Mouse (Mus musculus): ENCODE results near the gene Pltp.
"Not testable (repeated sequence)": the region's sequence is repeated elsewhere in the genome, so short reads cannot be mapped to it uniquely, and the experiment has no call there.

The Pltp gene

DNA sequence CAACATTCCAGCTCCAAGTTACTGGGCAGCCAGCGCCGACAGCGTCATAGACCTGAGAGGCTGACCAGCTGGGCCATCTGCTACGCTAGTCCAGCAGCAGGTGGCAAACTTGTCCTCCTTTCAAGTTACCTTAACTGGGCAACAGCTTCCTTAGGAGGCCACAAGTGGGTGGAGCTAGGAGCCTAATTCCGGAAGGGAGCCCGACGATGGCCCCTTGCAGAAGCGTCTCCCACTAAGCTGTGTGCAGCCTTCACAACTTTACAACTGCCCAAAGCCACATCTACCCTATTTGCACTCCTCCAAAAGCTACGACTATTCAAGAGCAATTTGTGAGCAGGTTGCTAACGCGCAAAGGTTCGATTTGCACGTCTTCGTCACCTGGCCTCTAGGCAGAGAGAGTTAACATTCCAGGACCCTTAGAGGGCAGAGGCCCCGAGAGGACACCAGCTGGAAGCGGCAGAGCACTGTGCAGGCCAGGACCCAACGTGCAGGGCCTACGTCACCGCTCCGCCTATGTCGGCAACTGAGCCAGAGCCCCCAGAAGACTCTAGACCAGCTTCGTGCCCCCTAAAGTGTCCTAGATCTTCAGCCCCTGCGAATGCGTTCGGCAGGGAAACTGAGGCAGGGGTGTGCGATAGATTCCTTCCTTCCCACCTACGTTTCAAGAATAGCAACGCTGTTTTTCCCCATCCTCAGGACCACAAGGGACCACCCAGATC, 21.2 kb upstream of the Pltp start:
- no peak for DNase-seq

DNA sequence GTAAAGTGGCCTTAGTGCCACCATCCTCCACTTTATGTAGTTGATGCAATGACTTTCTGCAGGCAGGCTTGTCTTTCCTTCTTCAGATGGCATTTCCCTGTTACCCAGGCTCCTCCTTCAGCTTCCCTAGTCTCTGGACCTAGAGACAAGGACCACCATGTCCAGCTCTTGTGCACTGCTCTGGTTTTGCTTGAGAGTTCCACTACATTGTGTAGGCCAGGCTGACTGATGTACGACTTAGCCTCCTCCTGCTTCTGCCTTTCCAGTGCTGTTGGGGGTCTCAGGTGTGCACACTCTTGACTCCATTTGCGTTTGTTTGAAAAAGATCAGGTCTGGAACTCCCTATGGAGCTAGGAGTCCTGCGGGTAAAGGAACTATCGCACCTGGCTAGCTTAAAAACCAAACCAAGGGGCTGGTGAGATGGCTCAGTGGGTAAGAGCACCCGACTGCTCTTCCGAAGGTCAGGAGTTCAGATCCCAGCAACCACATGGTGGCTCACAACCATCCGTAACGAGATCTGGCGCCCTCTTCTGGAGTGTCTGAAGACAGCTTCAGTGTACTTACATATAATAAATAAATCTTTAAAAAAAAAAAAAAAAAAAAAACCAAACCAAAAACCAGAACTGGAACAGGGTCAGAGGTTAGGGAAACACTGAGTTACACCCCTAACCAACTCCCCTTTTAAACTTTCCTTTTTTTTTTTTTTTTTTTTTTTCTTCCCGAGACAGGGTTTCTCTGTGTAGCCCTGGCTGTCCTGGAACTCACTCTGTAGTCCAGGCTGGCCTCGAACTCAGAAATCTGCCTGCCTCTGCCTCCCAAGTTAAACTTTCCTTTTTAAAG, 20.1 kb upstream of the Pltp start:
- DNase-seq = not testable (repeated sequence)

- not testable (repeated sequence) for DNase-seq
These were observed 18.1 kb upstream of the Pltp start for GRCm38 (mm10) chr2:164875648-164876047.

- DNase-seq = no peak
These were observed 16.8 kb upstream of the Pltp start for GRCm38 (mm10) chr2:164874239-164874769.

DNA sequence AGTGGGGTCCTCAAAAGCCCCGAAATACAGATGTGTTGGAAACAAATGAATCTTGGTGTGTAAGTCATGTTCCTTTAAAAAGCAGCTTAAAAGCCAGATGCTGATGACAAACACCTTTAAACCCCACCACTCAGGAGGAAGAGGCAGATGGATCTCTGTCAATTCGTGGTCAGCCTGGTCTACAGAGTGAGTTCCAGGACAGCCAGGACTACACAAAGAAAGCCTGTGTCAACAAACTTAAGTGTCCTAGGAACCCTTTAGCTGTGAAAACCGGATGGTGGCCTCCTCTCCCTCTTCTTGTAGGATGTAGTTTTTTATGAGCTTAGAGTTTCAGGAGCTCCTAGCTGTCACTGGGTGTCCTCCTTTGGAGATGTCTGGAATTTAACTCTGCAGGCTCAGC, 16.1 kb upstream of the Pltp start:
- no peak for DNase-seq

DNA sequence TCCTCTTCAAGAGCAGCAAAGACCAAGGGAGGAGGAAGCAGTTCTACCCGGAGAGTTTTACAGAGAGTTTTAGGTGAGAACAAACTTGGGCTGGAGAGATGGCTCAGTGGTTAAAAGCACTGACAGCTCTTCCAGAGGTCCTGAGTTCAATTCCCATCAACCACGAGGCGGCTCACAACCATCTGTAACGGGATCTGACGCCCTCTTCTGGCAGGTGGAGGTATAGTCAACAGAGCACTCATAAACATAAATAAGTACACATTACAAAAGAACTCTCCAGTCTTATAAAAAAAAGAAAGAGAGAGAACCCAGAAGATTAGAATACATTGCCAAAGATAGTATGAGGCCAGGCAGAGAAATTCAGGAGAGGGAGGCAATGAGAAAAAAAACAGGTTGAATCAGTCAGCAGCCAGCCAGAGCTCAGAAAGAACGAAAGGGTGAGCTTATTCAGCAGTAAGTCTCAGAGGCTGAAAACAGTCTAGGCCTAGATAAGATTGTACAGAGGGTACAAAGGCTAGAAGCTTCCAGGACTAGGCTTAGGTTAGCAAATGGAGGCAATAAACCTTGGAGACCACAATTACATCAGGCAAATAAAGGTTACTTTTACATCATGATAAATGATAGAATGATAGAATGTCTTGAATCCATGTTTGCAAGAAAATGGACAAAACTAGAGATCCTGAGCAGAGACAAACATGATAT, 14.2 kb upstream of the Pltp start:
- no peak for DNase-seq

- no peak for DNase-seq
These were observed 11.0 kb upstream of the Pltp start for GRCm38 (mm10) chr2:164868491-164868890.

- DNase-seq = no peak
These were observed 10.1 kb upstream of the Pltp start for GRCm38 (mm10) chr2:164867566-164867965.

- no peak for DNase-seq
These were observed 9.4 kb upstream of the Pltp start for GRCm38 (mm10) chr2:164866741-164867551.

DNA sequence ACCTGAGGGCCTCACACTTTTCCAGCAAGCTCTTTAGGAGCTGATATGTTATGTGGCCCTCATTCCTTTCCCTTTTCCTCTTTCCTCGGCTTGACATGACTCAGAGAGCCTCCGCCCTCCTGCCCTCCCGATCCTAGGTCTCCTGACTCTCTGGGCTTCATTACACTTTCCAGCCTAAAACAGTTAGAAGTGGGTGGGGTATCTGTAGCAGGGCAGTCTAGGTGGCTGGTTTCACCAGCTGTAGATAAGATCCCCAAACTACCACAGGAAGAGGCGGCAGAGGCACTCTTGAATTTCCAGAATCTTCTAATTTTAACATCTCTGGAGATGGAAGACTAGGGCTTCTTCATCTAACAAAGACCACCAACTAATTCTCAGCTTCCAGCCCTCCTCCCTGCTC, 7.1 kb upstream of the Pltp start:
- no peak for DNase-seq

DNA sequence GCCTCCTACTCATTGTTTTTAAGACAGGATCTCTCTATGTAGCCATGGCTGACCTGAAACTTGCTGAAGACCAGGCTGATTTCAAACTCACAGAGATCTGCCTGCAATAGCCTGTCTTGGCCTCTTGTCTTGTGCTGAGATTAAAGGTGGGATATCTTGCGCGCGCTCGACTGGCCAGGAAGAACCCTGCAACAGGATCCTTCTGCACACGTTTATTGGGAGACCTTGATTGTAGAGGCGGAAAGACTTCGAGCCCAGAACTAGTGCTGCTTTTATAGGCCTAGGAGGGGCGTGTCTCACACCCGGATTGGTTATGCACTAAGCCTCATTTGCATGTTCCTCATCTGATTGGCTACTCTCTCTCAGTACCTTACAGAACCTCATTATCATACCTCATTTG, 5.9 kb upstream of the Pltp start:
- not testable (repeated sequence) for DNase-seq

DNA sequence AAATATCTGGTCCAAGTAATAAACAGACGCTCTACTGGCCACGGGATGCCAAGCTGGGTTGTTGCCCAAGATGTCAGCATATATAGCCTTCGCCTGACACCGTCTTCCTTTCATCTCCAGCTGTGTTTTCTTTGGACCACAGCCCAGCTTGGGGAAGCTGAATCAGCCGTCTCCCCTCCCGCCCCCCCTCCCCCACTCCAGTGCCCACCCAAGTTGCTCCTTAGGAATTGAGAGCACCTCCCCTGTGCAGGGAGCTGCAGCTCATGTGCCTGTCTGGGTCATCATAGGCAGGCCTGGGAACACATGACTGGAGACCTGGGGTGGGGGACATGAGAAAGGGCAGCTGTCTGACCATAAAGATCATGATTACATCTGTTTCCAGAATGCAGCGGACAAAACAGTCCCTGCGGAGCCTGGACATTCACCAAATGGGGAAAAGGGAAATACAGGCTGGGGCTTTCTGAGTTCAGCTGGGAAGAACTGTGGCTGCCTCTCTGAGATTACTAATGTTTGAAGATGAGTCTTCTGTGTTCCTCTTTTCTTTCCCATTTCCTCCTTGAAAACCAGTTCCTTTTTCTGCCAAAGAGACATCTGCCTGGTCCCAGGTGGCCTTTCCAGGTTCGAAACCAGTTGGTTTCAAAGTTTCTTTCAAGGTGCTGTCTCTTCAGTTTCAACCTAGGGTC, 4.8 kb upstream of the Pltp start:
- no peak for DNase-seq

DNA sequence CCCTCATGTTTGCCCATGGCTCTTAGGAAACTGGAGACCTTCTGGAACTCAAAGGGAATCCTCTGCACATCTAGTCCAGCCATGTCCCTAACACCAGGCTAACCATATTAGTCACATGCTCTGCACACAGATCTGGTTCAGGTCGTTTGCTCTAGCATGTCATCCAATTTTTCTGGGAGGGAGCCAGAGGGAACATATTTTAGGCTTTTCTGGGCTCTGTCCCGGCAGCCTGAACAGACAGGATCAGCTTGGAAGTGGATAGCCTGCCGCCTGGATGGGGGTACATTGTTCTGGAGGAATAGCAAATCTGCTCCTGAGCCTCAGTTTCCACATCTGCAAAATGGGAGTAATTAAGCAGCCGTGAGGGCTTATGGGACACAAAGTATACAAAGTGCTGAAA, 3.6 kb upstream of the Pltp start:
- DNase-seq = no peak

DNA sequence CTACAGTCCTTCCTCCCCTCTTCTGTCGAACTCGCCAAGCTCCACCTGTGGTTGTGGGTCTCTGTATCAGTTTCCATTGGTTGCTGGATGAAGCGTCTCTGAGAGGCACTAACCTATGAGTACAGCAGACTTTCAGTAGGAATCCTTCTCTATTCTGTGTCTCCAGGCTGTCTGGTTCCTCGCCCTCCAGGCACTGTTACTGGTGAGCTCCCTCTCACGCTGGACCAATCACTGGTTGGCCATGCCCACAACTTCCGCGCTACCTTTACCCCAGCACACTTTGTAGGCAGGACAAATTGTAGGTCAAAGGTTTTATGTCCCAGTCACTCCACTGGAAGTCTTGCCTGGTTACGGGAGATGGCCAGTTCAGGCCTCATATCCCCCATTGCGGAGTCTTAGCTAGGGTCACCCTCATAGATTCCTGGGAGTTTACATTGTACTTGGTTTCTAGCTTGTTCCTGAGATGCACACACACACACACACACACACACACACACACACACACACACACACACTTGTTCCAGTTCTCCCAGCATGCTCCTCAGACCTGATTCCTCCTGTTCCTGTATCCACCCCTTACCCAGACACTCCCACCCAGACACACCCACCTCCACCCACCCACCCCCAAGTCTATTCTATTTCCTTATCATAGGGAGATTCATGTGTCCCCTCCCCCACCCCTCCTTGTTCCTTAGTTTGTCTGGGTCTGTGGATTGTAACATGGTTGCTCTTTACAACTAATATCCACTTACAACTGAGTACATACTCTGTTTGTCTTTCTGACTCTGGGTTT, 2.3 kb upstream of the Pltp start:
- DNase-seq = no peak

- no peak for DNase-seq
These were observed 1.6 kb upstream of the Pltp start for GRCm38 (mm10) chr2:164859155-164859554.

- DNase-seq = no peak
These were observed 487 bp upstream of the Pltp start for GRCm38 (mm10) chr2:164857842-164858553.

- no peak for DNase-seq
These were observed 1.0 kb downstream of the Pltp start for GRCm38 (mm10) chr2:164856309-164857100.

GRCm38 (mm10) chr2:164855572-164855971, 1.9 kb downstream of the Pltp start:
- not testable (repeated sequence) for DNase-seq

- peak; percentile 33 for DNase-seq
These were observed 7.5 kb downstream of the Pltp start for GRCm38 (mm10) chr2:164850061-164850460.

Data from right cerebral cortex, adult 18-20 months (tissue).